Mouse (Mus musculus): Measurements from ENCODE around the gene Timm13. TPM values are rescaled to one million over a fixed set of nuclear protein-coding genes. Genes with fewer than 3 reads are reported as not detected.

Timm13 gene
- polyA plus RNA-seq, 1 experiment from 2014 or later = 305 TPM

DNA sequence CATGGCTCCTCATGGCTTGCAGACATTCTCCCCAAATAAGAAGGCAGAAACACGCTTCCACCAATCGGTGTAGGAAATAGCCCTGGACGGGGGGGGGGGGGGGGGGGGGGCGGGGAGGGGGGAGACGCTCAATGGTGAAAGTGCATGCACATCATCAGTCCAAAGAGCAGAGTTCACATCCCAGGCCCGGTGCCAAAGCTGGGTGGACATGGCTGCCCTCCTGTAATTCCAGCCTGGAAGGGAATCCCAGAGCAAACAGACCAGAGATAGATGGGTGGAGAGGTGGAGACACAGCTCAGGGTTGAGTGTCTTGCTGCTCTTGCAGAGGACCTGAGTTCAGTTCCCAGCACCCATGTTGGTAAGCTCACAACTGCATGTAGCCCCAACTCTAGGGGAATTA, 29.8 kb downstream of the Timm13 start:
- Histone ChIP-seq H3K36me3 (peaks cover 24% of the 10 kb centered on the region), H3K27ac (no peak overlapping the region), H3K27me3 (no peaks in the 10 kb centered on the region), H3K4me3 (no peak overlapping the region), H3K4me2 (replicated peaks) (no peak overlapping the region), H3K9ac (no peak overlapping the region), H3K4me1 (no peaks in the 10 kb centered on the region), H3K9me3 (replicated peaks) (no peaks in the 10 kb centered on the region)
- no peak for ATAC-seq (ENCODE audit: low FRiP score)
- 95% methylated on average over 3 of the region's 6 CpGs for WGBS

GRCm38 (mm10) chr10:80864446-80864845, 36.3 kb downstream of the Timm13 start:
- 91% methylated on average over 16 of the region's 16 CpGs for WGBS
- Histone ChIP-seq H3K36me3 (peaks cover 71% of the 10 kb centered on the region), H3K9me3 (replicated peaks) (no peaks in the 10 kb centered on the region), H3K4me2 (replicated peaks) (no peak overlapping the region), H3K27ac (no peak overlapping the region), H3K27me3 (no peaks in the 10 kb centered on the region), H3K4me3 (no peak overlapping the region), H3K9ac (no peak overlapping the region), H3K4me1 (no peaks in the 10 kb centered on the region; the same call in 1 of the 2 replicates)
- no peak for ATAC-seq (ENCODE audit: low FRiP score)

DNA sequence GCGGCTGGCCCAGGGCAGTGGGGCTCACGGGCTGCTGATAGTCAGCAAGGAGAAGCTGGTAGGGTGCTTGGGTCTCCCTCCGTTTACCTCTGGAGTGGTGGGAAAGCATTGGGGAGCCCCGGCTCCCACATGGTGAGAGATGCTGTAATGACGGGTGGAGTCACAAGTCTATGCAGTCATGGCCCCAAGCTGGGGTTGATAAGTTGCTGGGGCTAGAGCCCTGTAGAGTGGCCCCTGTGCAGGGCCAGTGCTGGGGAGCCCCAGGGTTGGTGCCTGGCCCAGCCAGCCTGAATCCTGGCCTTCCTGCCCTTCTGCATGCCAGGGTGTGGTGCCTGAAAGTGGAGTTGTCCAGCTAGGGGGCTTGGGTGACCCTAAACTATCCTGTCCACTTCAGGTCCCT, 38.5 kb downstream of the Timm13 start:
- H3K27me3 ChIP-seq = no peaks in the 10 kb centered on the region
- H3K27ac ChIP-seq = no peak overlapping the region
- H3K4me3 ChIP-seq = no peak overlapping the region
- peaks cover 13% of the 10 kb centered on the region for H3K4me1 ChIP-seq
- H3K9me3 ChIP-seq (replicated peaks) = no peaks in the 10 kb centered on the region
- peaks cover 56% of the 10 kb centered on the region for H3K36me3 ChIP-seq
- ATAC-seq (ENCODE audit: low FRiP score) = no peak
- WGBS = 90% methylated on average over 5 of the region's 5 CpGs
- no peak overlapping the region for H3K4me2 ChIP-seq (replicated peaks)
- no peak overlapping the region for H3K9ac ChIP-seq

DNA sequence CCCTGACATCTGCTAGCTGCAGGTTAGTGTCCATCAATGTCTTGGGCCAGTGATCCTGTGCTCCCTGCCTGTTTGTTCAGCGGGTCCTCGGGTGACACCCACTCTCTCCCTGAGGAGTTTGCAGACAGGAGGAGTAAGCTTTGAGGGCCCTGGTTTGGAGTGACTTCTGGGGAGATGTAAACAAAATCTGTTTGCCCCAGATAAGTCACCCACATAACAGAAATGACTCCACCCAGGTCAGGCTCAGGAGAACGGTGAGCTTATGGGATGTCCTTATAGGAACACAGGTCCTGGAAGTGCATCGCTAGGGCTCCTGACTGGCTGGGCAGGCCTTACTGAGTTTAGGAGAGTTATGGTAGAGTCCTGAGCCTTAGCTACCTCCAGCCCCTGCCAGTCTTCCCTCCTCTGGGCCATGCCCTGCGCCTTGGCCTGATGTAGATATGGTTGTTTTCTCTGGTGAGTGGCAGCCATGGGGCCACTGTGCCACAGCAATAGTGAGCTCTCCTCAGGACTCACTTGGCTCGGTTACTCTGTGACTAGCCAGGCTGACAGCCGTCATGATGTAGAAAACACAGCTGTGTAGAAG, 42.3 kb downstream of the Timm13 start:
- H3K27me3 ChIP-seq = no peaks in the 10 kb centered on the region; the same call in 1 of the 2 replicates
- WGBS = 83% methylated on average over 7 of the region's 7 CpGs
- peaks cover 40% of the 10 kb centered on the region for H3K4me1 ChIP-seq
- H3K4me3 ChIP-seq = no peak overlapping the region
- H3K36me3 ChIP-seq = peaks cover 24% of the 10 kb centered on the region
- H3K9ac ChIP-seq = peak overlapping the region; percentile 28
- H3K27ac ChIP-seq = no peak overlapping the region
- H3K4me2 ChIP-seq (replicated peaks) = 0 out of 2 replicates have a peak overlapping the region, but pooled peaks have one; percentile 88
- no peaks in the 10 kb centered on the region for H3K9me3 ChIP-seq (replicated peaks)
- ATAC-seq (ENCODE audit: low FRiP score) = no peak

- Histone ChIP-seq H3K4me1 (peaks cover 40% of the 10 kb centered on the region), H3K27me3 (no peaks in the 10 kb centered on the region; the same call in 1 of the 2 replicates), H3K9ac (peak overlapping the region; percentile 28), H3K4me2 (replicated peaks) (peak overlapping the region; percentile 88; the same call in 1 of the 2 replicates), H3K36me3 (peaks cover 23% of the 10 kb centered on the region), H3K9me3 (replicated peaks) (no peaks in the 10 kb centered on the region), H3K27ac (peak overlapping the region; percentile 37; the same call in 1 of the 2 replicates), H3K4me3 (no peak overlapping the region; the same call in 1 of the 2 replicates)
- WGBS = 64% methylated on average over 3 of the region's 3 CpGs
- no peak for ATAC-seq (ENCODE audit: low FRiP score)
Observed at GRCm38 (mm10) chr10:80857848-80858247, 42.9 kb downstream of the Timm13 start.

DNA sequence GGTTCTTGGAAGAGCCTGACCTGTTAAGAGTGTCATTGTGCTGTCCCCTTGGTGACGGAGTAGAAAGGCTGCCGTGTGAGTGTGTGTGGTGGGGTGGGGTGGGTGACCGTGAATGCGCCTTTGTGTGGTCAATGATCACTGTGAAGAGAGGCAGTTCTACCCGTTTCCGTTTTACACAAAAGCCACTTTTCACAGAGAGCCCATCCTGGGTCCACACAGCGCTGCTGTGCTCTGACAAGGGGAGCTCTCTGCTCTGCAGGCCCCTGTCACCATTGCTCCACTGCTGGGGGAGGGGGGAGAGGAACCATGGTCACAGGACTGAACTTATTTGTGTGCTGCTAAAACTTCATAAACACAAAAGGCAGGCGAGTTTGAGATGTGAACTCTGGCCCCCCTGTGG, 43.4 kb downstream of the Timm13 start:
- 42% methylated on average over 8 of the region's 8 CpGs for WGBS
- Histone ChIP-seq H3K27ac (peak overlapping the region; percentile 37; the same call in 1 of the 2 replicates), H3K9me3 (replicated peaks) (no peaks in the 10 kb centered on the region), H3K4me3 (no peak overlapping the region), H3K36me3 (peaks cover 22% of the 10 kb centered on the region), H3K4me1 (peaks cover 40% of the 10 kb centered on the region), H3K4me2 (replicated peaks) (peak overlapping the region; percentile 88; the same call in 1 of the 2 replicates), H3K27me3 (no peaks in the 10 kb centered on the region; the same call in 1 of the 2 replicates), H3K9ac (peak overlapping the region; percentile 28; the same call in 1 of the 2 replicates)
- no peak for ATAC-seq (ENCODE audit: low FRiP score)

DNA sequence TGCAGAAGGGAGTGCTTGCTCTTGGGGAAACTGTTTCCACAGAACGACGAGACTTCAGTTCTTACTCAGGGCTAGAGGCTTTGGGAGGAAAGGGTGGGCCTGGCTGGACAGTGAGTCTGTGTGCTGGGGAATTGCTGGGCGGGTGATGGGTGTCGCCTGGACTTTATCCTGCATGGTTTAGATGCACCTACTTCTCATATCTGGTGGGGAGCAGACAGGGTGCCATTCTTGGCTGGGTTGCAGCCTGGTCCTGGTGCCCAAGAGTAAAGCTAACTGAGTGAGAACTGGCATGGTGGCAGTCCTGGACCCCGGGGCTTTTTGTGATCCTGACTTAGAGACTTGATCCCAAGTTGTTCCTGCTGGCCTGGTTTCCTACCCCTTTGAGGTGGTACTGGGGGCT, 43.9 kb downstream of the Timm13 start:
- Histone ChIP-seq H3K9ac (peak overlapping the region; percentile 28; the same call in 1 of the 2 replicates), H3K27me3 (no peaks in the 10 kb centered on the region; the same call in 1 of the 2 replicates), H3K4me2 (replicated peaks) (peak overlapping the region; percentile 88; the same call in 1 of the 2 replicates), H3K36me3 (peaks cover 22% of the 10 kb centered on the region), H3K27ac (peak overlapping the region; percentile 37; the same call in 1 of the 2 replicates), H3K4me3 (no peak overlapping the region), H3K9me3 (replicated peaks) (no peaks in the 10 kb centered on the region), H3K4me1 (peaks cover 40% of the 10 kb centered on the region)
- WGBS = 75% methylated on average over 5 of the region's 5 CpGs
- no peak for ATAC-seq (ENCODE audit: low FRiP score)

DNA sequence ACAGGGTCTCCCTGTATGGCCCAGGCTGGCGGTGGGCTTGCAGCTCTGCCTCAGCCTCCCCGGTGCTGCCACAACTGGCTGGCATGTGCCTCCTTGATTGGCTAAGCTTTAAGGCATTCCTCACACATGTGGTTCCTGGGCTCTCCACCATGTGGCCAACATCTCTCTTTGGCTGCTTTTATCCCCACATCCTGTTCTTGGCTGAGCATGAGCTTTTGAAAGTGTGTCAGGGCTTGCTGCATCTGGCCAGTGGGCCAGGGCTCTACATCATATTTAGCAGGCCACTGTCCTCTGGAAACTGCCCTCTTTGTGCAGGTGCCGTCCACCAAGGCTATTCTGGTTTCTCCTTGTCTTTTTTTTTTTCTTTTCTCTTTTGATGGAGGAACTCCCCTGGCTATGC, 44.5 kb downstream of the Timm13 start:
- WGBS = 70% methylated on average over 3 of the region's 3 CpGs
- H3K9ac ChIP-seq = peak overlapping the region; percentile 86
- peaks cover 23% of the 10 kb centered on the region for H3K36me3 ChIP-seq
- H3K4me3 ChIP-seq = peak overlapping the region; percentile 79
- no peaks in the 10 kb centered on the region; the same call in 1 of the 2 replicates for H3K27me3 ChIP-seq
- peak overlapping the region; percentile 88 for H3K4me2 ChIP-seq (replicated peaks)
- H3K27ac ChIP-seq = no peak overlapping the region
- no peak for ATAC-seq (ENCODE audit: low FRiP score)
- H3K4me1 ChIP-seq = peaks cover 40% of the 10 kb centered on the region
- H3K9me3 ChIP-seq (replicated peaks) = no peaks in the 10 kb centered on the region

DNA sequence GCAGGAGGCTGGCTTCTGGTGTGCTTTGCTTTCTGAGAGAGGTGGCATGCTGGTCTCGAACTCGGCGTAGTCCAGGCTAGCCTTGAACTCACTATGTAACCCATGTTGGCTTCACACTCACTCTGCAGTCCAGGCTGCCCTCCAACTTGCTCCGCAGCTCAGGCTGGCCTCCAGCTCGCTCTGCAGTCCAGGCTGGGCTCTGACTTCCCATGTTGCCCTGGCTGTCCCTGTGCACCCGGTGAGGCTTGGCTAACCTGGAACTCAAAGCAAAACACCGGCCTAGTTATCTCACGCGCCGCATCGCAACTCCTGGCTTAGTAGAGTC, 45.1 kb downstream of the Timm13 start:
- no peaks in the 10 kb centered on the region; the same call in 1 of the 2 replicates for H3K27me3 ChIP-seq
- peaks cover 40% of the 10 kb centered on the region for H3K4me1 ChIP-seq
- peaks cover 25% of the 10 kb centered on the region for H3K36me3 ChIP-seq
- no peak overlapping the region for H3K27ac ChIP-seq
- peak overlapping the region; percentile 86 for H3K9ac ChIP-seq
- no peaks in the 10 kb centered on the region for H3K9me3 ChIP-seq (replicated peaks)
- 16% methylated on average over 11 of the region's 11 CpGs for WGBS
- no peak for ATAC-seq (ENCODE audit: low FRiP score)
- H3K4me2 ChIP-seq (replicated peaks) = peak overlapping the region; percentile 88
- peak overlapping the region; percentile 79 for H3K4me3 ChIP-seq

DNA sequence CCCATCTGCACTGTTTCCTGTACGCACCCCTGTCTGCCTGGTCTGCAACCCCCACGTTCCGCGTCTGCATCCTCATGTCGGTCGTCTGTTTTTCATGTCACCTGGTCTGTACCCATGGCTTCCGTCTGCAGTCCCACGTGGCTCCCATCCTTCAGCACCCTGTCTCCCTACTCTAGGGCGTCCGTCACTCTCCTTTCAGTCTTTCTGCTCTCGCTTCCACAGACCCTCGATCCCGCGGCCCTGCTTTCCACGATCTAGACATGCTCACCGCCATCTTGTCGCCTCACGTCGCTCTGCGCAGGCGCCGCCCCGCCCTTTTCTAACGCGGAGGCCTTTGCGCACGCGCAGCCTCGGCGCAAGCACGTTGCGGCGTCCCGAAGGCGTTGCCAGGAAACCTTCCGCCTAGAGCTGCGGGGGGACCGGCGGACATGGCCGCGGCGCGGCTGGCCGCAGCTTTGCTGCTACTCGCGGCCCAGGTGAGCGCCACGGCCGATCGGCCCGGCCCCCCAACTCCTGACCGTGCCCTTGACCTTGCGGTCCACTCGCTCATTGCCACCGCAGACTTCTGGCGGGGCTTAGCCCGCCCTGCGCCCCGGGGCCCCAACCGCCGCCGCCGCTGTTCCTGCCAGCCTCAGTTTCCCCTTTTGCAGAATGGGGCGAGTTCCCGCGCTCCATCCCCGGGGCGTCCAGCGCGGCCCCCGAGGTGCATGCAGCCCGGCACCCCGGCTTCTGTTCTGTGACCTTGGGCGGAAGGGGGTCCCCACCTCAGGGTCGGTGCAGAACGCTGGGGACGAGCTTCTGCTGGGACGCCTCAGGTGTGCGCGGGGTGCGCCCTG, 45.6 kb downstream of the Timm13 start, which contains the start of the genes Lsm7 and Sppl2b:
Lsm7 (minus strand) TSS at position 297 of the 836 bp plus-strand sequence.
Sppl2b (plus strand) TSS at position 363 of the 836 bp plus-strand sequence.
- H3K36me3 ChIP-seq = peaks cover 25% of the 10 kb centered on the region
- peak within 1 kb of the TSS; percentile 32 for H3K27ac ChIP-seq
- H3K4me3 ChIP-seq = peak within 1 kb of the TSS; percentile 79
- H3K9ac ChIP-seq = peak within 1 kb of the TSS; percentile 86
- H3K9me3 ChIP-seq (replicated peaks) = no peaks in the 10 kb centered on the region
- peaks cover 40% of the 10 kb centered on the region for H3K4me1 ChIP-seq
- peak; percentile 76 for ATAC-seq (ENCODE audit: low FRiP score)
- H3K27me3 ChIP-seq = no peaks in the 10 kb centered on the region; the same call in 1 of the 2 replicates
- H3K4me2 ChIP-seq (replicated peaks) = peak within 1 kb of the TSS; percentile 88
- WGBS = under 1% methylated on average over 79 of the region's 81 CpGs
